27 mouse cellular contexts compared by ENCODE assay signal in the genomic region with DNA sequence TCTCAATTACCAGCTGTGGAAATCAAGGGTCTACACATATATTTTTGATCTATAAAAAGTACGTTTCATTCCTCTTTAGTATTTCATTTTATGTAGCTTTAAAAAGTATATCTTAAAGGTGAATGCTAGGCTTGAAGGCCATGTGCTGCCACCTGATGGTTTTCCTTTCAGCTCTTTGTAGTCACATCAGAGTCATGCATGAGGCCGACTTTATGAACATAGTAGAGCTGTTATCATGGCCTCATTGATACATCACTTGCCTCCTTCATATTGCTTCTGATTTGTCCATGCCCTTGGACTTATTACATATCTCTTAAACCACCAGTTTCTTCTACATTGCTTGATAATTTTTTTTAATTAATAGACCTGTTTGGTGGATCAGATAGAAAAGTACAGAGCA. TPM values are rescaled to one million over a fixed set of nuclear protein-coding genes. Genes with fewer than 3 reads are reported as not detected.
A peak's percentile ranks its signal among the peaks of the same experiment; 100 is the strongest.
DNase-seq lines count a peak whose midpoint lies in the region; ATAC-seq and TF ChIP-seq lines count a peak whose summit lies in the region.
"Had no signal": no experiment of that assay in that cellular context is flagged by ENCODE, and none has a peak within 500 bp of the region (broad histone marks: within the 10 kb centered on the region; RNA-seq: fewer than 3 reads in every experiment).

No protein-coding gene starts in this region.

- 0 out of 2 replicates have a peak, but pooled peaks have one; percentile 4 for TF ChIP-seq CTCF in heart, adult 2 months (IDR thresholded peaks at IDR 0.05)
- TF ChIP-seq CTCF in thymus, adult 2 months (IDR thresholded peaks at IDR 0.05; ENCODE audit: borderline replicate concordance, control insufficient read depth, extremely low read depth, insufficient read depth, low read length, poor library complexity) = no peak
- TF ChIP-seq CTCF in stomach, postnatal 0 days (IDR thresholded peaks at IDR 0.05; ENCODE audit: low read depth) = peak; percentile 35; the same call in 1 of the 2 replicates

- WGBS in heart, adult 2 months = 82% methylated on average over 2 of the region's 2 CpGs
- WGBS in thymus, adult 2 months = 52% methylated on average over 2 of the region's 2 CpGs
- 55% methylated on average over 2 of the region's 2 CpGs for WGBS in liver, embryonic 16.5 days (ENCODE audit: insufficient replicate concordance)
- 93% methylated on average over 2 of the region's 2 CpGs for whole genome bisulfite sequencing in stomach, postnatal 0 days

- intact Hi-C loops in heart, adult 2 months (cut with DNase I) = no loop called here
- intact Hi-C loops in heart, postnatal 10 days (cut with DNase I) = no loop called here

- H3K36me3 ChIP-seq in heart, adult 2 months (ENCODE audit: control insufficient read depth, insufficient read depth, low read length) = peaks cover 8% of the 10 kb centered on the region; the same call in 1 of the 2 replicates
- no peaks in the 10 kb centered on the region for H3K36me3 ChIP-seq in thymus, adult 2 months (ENCODE audit: control insufficient read depth, insufficient read depth, low read length)
- H3K36me3 ChIP-seq in liver, embryonic 16.5 days (ENCODE audit: control insufficient read depth, insufficient read depth) = no peaks in the 10 kb centered on the region; the same call in 1 of the 2 replicates
- no peaks in the 10 kb centered on the region for H3K36me3 ChIP-seq in stomach, postnatal 0 days (ENCODE audit: control insufficient read depth, insufficient read depth, low read length)
- H3K36me3 ChIP-seq: heart, embryonic 10.5 days; kidney, embryonic 15.5 days; limb, embryonic 12.5 days; liver, embryonic 15.5 days; midbrain, embryonic 13.5 days had no signal

- no peak overlapping the region for H3K9ac ChIP-seq in heart, adult 2 months (ENCODE audit: low read depth, low read length)
- H3K9ac ChIP-seq in liver, embryonic 16.5 days (ENCODE audit: low read depth, low read length) = no peak overlapping the region
- no peak overlapping the region for H3K9ac ChIP-seq in stomach, postnatal 0 days (ENCODE audit: low read length)
- H3K9ac ChIP-seq: forebrain, embryonic 13.5 days; hindbrain, embryonic 14.5 days; kidney, embryonic 15.5 days; limb, embryonic 12.5 days; liver, embryonic 15.5 days; midbrain, embryonic 13.5 days had no signal

- no peak overlapping the region for H3K4me3 ChIP-seq in heart, adult 2 months
- no peak overlapping the region for H3K4me3 ChIP-seq in thymus, adult 2 months (ENCODE audit: control insufficient read depth, insufficient read depth, low read length)
- no peak overlapping the region for H3K4me3 ChIP-seq in liver, embryonic 16.5 days (ENCODE audit: low read depth, low read length)
- H3K4me3 ChIP-seq in stomach, postnatal 0 days (ENCODE audit: low read depth, low read length) = no peak overlapping the region
- H3K4me3 ChIP-seq: forebrain, embryonic 13.5 days; heart, embryonic 10.5 days; kidney, embryonic 15.5 days; layer of hippocampus, adult 2 months; left cerebral cortex, adult 2 months; limb, embryonic 12.5 days; liver, embryonic 15.5 days; megakaryocyte, embryonic 14.5 days; midbrain, embryonic 13.5 days had no signal

- no peak for DNase-seq in heart, adult 2 months
- DNase-seq in heart, postnatal 10 days = no peak
- DNase-seq in thymus, adult 2 months = peak; percentile 13
- no peak for DNase-seq in thymus, postnatal 25 days
- no peak for DNase-seq in stomach, postnatal 0 days (ENCODE audit: low spot score)
- DNase-seq in kidney, postnatal 4 days = no peak
- DNase-seq: adrenal gland, adult 8-10 months; cerebellum, adult 2 months; cerebellum, postnatal 25 days; gastrocnemius, postnatal 14 days; kidney, adult 18-20 months; kidney, postnatal 25 days; lung, postnatal 36 days; retina, postnatal 1 day; spleen, adult 18-20 months had no signal

- H3K79me2 ChIP-seq in heart, adult 2 months (replicated peaks; ENCODE audit: control insufficient read depth, insufficient read depth, low read length) = peaks cover 3% of the 10 kb centered on the region

- TF ChIP-seq EP300 in heart, adult 2 months (IDR thresholded peaks at IDR 0.05; ENCODE audit: insufficient read depth, low read depth, low read length) = no peak
- no peak for TF ChIP-seq EP300 in stomach, postnatal 0 days (optimal IDR thresholded peaks at IDR 0.05)

- no peaks in the 10 kb centered on the region for H3K9me3 ChIP-seq in liver, embryonic 16.5 days (replicated peaks; ENCODE audit: control insufficient read depth, low read length)
- H3K9me3 ChIP-seq in stomach, postnatal 0 days (ENCODE audit: control insufficient read depth, low read length) = no peaks in the 10 kb centered on the region
- H3K9me3 ChIP-seq: forebrain, embryonic 13.5 days; heart, embryonic 10.5 days; kidney, embryonic 15.5 days; limb, embryonic 12.5 days; liver, embryonic 15.5 days; megakaryocyte, embryonic 14.5 days; midbrain, embryonic 13.5 days had no signal

- H3K4me1 ChIP-seq in heart, adult 2 months (ENCODE audit: control insufficient read depth, insufficient read depth, low read length) = peaks cover 3% of the 10 kb centered on the region
- no peaks in the 10 kb centered on the region for H3K4me1 ChIP-seq in thymus, adult 2 months (replicated peaks; ENCODE audit: control insufficient read depth, insufficient read depth, low read length)
- H3K4me1 ChIP-seq in liver, embryonic 16.5 days (ENCODE audit: control insufficient read depth, low read depth, low read length) = peaks cover 48% of the 10 kb centered on the region
- H3K4me1 ChIP-seq in stomach, postnatal 0 days (replicated peaks; ENCODE audit: control insufficient read depth, insufficient read depth) = no peaks in the 10 kb centered on the region
- H3K4me1 ChIP-seq: forebrain, embryonic 13.5 days had no signal

- peak; percentile 32; the same call in 1 of the 2 replicates for ATAC-seq in liver, embryonic 16.5 days (ENCODE audit: low read depth)
- no peak for ATAC-seq in stomach, postnatal 0 days (ENCODE audit: low FRiP score, low TSS enrichment)
- ATAC-seq: forebrain, embryonic 13.5 days; midbrain, embryonic 13.5 days had no signal

- no peak overlapping the region for H3K4me2 ChIP-seq in liver, embryonic 16.5 days (ENCODE audit: low read depth, low read length)
- no peak overlapping the region for H3K4me2 ChIP-seq in stomach, postnatal 0 days (replicated peaks; ENCODE audit: low read depth)
- H3K4me2 ChIP-seq: forebrain, embryonic 13.5 days; hindbrain, embryonic 14.5 days; kidney, embryonic 15.5 days; limb, embryonic 12.5 days; liver, embryonic 15.5 days; midbrain, embryonic 13.5 days had no signal

- no peak for TF ChIP-seq POLR2A in heart, adult 2 months (IDR thresholded peaks at IDR 0.05; ENCODE audit: insufficient read depth, low read depth, low read length)
- TF ChIP-seq POLR2A in thymus, adult 2 months (IDR thresholded peaks at IDR 0.05; ENCODE audit: control insufficient read depth, extremely low read depth, insufficient read depth, low read length, poor library complexity) = no peak

- H3K27ac ChIP-seq in heart, adult 2 months = no peak overlapping the region
- H3K27ac ChIP-seq in thymus, adult 2 months (ENCODE audit: control insufficient read depth, insufficient read depth, low read length) = no peak overlapping the region
- peak overlapping the region; percentile 21; the same call in 1 of the 2 replicates for H3K27ac ChIP-seq in liver, embryonic 16.5 days (ENCODE audit: low read length)
- H3K27ac ChIP-seq in stomach, postnatal 0 days (replicated peaks) = no peak overlapping the region
- H3K27ac ChIP-seq: forebrain, embryonic 13.5 days; heart, embryonic 10.5 days; hindbrain, embryonic 14.5 days; kidney, embryonic 15.5 days; layer of hippocampus, adult 2 months; left cerebral cortex, adult 2 months; limb, embryonic 12.5 days; liver, embryonic 15.5 days; midbrain, embryonic 13.5 days had no signal

- no peaks in the 10 kb centered on the region for H3K27me3 ChIP-seq in heart, adult 2 months (ENCODE audit: control insufficient read depth, insufficient read depth, low read length)
- H3K27me3 ChIP-seq in thymus, adult 2 months (ENCODE audit: control insufficient read depth, insufficient read depth, low read length) = no peaks in the 10 kb centered on the region
- H3K27me3 ChIP-seq in liver, embryonic 16.5 days (ENCODE audit: control insufficient read depth, insufficient read depth, low read depth, low read length) = no peaks in the 10 kb centered on the region
- no peaks in the 10 kb centered on the region for H3K27me3 ChIP-seq in stomach, postnatal 0 days (ENCODE audit: control insufficient read depth, insufficient read depth, low read length)
- H3K27me3 ChIP-seq: forebrain, embryonic 13.5 days; kidney, embryonic 15.5 days; limb, embryonic 12.5 days; liver, embryonic 15.5 days; megakaryocyte, embryonic 14.5 days; midbrain, embryonic 13.5 days had no signal

RNA-seq across cellular contexts. Expression of a gene that starts 16.9 kb away (rescaled TPM):
- 10 to 100 TPM; 37.0 to 39.2 TPM for total RNA-seq in heart, adult 2 months (2021)
- 9.5 and 20.7 TPM in 2 replicates for polyA plus RNA-seq in heart, adult 2 months (2012; rRNA removed)
- total RNA-seq in heart, postnatal 10 days (2021) = 10 to 100 TPM; 66.0 to 80.3 TPM
- polyA plus RNA-seq in thymus, adult 2 months (2012; rRNA removed) = 21.7 and 25.4 TPM in 2 replicates
- polyA plus RNA-seq in liver, embryonic 16.5 days (2015; fragmentation: Nextera tagmentation; extraction: Ambion mirVana) = 66.1 and 68.4 TPM in 2 replicates
- polyA plus RNA-seq in stomach, postnatal 0 days (2015; fragmentation: Nextera tagmentation; extraction: Ambion mirVana) = 48.1 and 48.2 TPM in 2 replicates

RNA-seq across cellular contexts. Expression of a gene that starts 38.7 kb away (rescaled TPM):
- 10 to 100 TPM; 34.8 to 36.7 TPM for total RNA-seq in heart, adult 2 months (2021)
- polyA plus RNA-seq in heart, adult 2 months (2012; rRNA removed) = 7.1 and 17.7 TPM in 2 replicates
- total RNA-seq in heart, postnatal 10 days (2021) = 10 to 100 TPM; 31.5 to 32.6 TPM
- polyA plus RNA-seq in thymus, adult 2 months (2012; rRNA removed) = 17.3 and 28.2 TPM in 2 replicates
- 11.2 and 12.9 TPM in 2 replicates for polyA plus RNA-seq in liver, embryonic 16.5 days (2015; fragmentation: Nextera tagmentation; extraction: Ambion mirVana)
- polyA plus RNA-seq in stomach, postnatal 0 days (2015; fragmentation: Nextera tagmentation; extraction: Ambion mirVana) = 11.8 and 12.5 TPM in 2 replicates

RNA-seq across cellular contexts. Expression of a gene that starts 39.7 kb away (rescaled TPM):
- under 1 TPM; 0.23 to 0.41 TPM for total RNA-seq in heart, adult 2 months (2021)
- 0.21 and 0.23 TPM in 2 replicates for polyA plus RNA-seq in heart, adult 2 months (2012; rRNA removed)
- total RNA-seq in heart, postnatal 10 days (2021) = under 1 TPM; 0.74 to 0.93 TPM
- 3.5 and 6.3 TPM in 2 replicates for polyA plus RNA-seq in thymus, adult 2 months (2012; rRNA removed)
- 0.90 and 0.92 TPM in 2 replicates for polyA plus RNA-seq in liver, embryonic 16.5 days (2015; fragmentation: Nextera tagmentation; extraction: Ambion mirVana)
- 2.0 and 2.6 TPM in 2 replicates for polyA plus RNA-seq in stomach, postnatal 0 days (2015; fragmentation: Nextera tagmentation; extraction: Ambion mirVana)
- total RNA-seq: hematopoietic stem cell, adult 5-6 weeks had no signal
